36 mouse cellular contexts compared by ENCODE assay signal in genomic region chr16:58276281-58276680, GRCm38 (mm10).
"Had no signal": no experiment of that assay in that cellular context is flagged by ENCODE, and none has a peak within 500 bp of the region (broad histone marks: within the 10 kb centered on the region; RNA-seq: fewer than 3 reads in every experiment).

No protein-coding gene starts in this region.

- H3K4me3 ChIP-seq: heart, embryonic 10.5 days; heart, embryonic 12.5 days; heart, embryonic 13.5 days; heart, embryonic 15.5 days; hindbrain, embryonic 10.5 days; hindbrain, embryonic 12.5 days; hindbrain, embryonic 13.5 days; hindbrain, embryonic 15.5 days; intestine, embryonic 15.5 days; kidney, embryonic 15.5 days; layer of hippocampus, adult 2 months; left cerebral cortex, adult 2 months had no signal

- H3K36me3 ChIP-seq: heart, embryonic 10.5 days; heart, embryonic 12.5 days; heart, embryonic 13.5 days; heart, embryonic 15.5 days; hindbrain, embryonic 10.5 days; hindbrain, embryonic 12.5 days; hindbrain, embryonic 13.5 days; hindbrain, embryonic 15.5 days; intestine, embryonic 15.5 days; kidney, embryonic 15.5 days had no signal

- H3K27me3 ChIP-seq: heart, embryonic 12.5 days; heart, embryonic 13.5 days; heart, embryonic 15.5 days; hindbrain, embryonic 12.5 days; hindbrain, embryonic 13.5 days; hindbrain, embryonic 15.5 days; intestine, embryonic 15.5 days; kidney, embryonic 15.5 days had no signal

- DNase-seq: heart, postnatal 10 days; heart, postnatal 14 days; heart, postnatal 36 days; heart, postnatal 4 days; kidney, adult 11 months; kidney, adult 18-20 months; kidney, adult 2 months; kidney, adult 8-10 months; kidney, adult 9 months; kidney, postnatal 10 days; kidney, postnatal 14 days; kidney, postnatal 25 days; kidney, postnatal 36 days; kidney, postnatal 4 days; layer of hippocampus, adult 9-11 months; layer of hippocampus, postnatal 36 days had no signal

- H3K4me2 ChIP-seq: heart, embryonic 11.5 days; heart, embryonic 12.5 days; heart, embryonic 13.5 days; heart, embryonic 15.5 days; hindbrain, embryonic 12.5 days; hindbrain, embryonic 13.5 days; hindbrain, embryonic 14.5 days; hindbrain, embryonic 15.5 days; intestine, embryonic 15.5 days; kidney, embryonic 15.5 days had no signal

- H3K27ac ChIP-seq: heart, embryonic 10.5 days; heart, embryonic 13.5 days; heart, embryonic 15.5 days; hindbrain, embryonic 10.5 days; hindbrain, embryonic 12.5 days; hindbrain, embryonic 13.5 days; hindbrain, embryonic 14.5 days; hindbrain, embryonic 15.5 days; hindbrain, postnatal 0 days; intestine, embryonic 15.5 days; kidney, embryonic 15.5 days; kidney, postnatal 0 days; layer of hippocampus, adult 2 months; left cerebral cortex, adult 2 months had no signal

- H3K4me1 ChIP-seq: heart, embryonic 10.5 days; heart, embryonic 12.5 days; heart, embryonic 13.5 days; heart, embryonic 15.5 days; hindbrain, embryonic 10.5 days; hindbrain, embryonic 12.5 days; hindbrain, embryonic 13.5 days; hindbrain, embryonic 15.5 days; intestine, embryonic 15.5 days; kidney, embryonic 15.5 days had no signal

- ATAC-seq: hindbrain, embryonic 16.5 days; hindbrain, postnatal 0 days; inflammation-experienced regulatory T-cells, adult 6 months; intestine, embryonic 15.5 days; intestine, embryonic 16.5 days; intestine, postnatal 0 days had no signal

- H3K9me3 ChIP-seq: heart, embryonic 10.5 days; heart, embryonic 12.5 days; heart, embryonic 13.5 days; heart, embryonic 15.5 days; hindbrain, embryonic 10.5 days; hindbrain, embryonic 12.5 days; hindbrain, embryonic 13.5 days; hindbrain, embryonic 15.5 days; intestine, embryonic 15.5 days; kidney, embryonic 15.5 days had no signal

- H3K9ac ChIP-seq: heart, embryonic 12.5 days; heart, embryonic 13.5 days; heart, embryonic 15.5 days; hindbrain, embryonic 12.5 days; hindbrain, embryonic 13.5 days; hindbrain, embryonic 14.5 days; hindbrain, embryonic 15.5 days; intestine, embryonic 15.5 days; kidney, embryonic 15.5 days had no signal
